Mouse (Mus musculus) intestine, postnatal 0 days (tissue): ENCODE results near the gene Tufm. TPM values are rescaled to one million over a fixed set of nuclear protein-coding genes. Genes with fewer than 3 reads are reported as not detected.

Source experiments
- ATAC-seq: fragments of 200-750 bp; cut with Nextera tagmentation; 2 replicates; pipeline ENCODE4 v1.8.0; 2017; ENCODE audit warnings: mild to moderate bottlenecking, moderate TSS enrichment, moderate library complexity
- H3K27ac ChIP-seq: fragments of 300-500 bp; sonication (generic); 2 replicates; pipeline ENCODE4 v1.5.1; 2014; ENCODE audit warnings: mild to moderate bottlenecking, low read depth, low read length, moderate library complexity
- H3K27me3 ChIP-seq: fragments of 300-500 bp; sonication (generic); replicated peaks from 2 replicates; pipeline ENCODE4 v1.6.1; 2014; ENCODE audit warnings: low read length, mixed read lengths; ENCODE audit not compliant: control insufficient read depth, insufficient read depth
- H3K36me3 ChIP-seq: fragments of 300-500 bp; sonication (generic); 2 replicates; pipeline ENCODE4 v1.6.1; 2014; ENCODE audit warnings: mild to moderate bottlenecking, moderate library complexity; ENCODE audit not compliant: control insufficient read depth, insufficient read depth
- H3K4me1 ChIP-seq: fragments of 300-500 bp; sonication (generic); replicated peaks from 2 replicates; pipeline ENCODE4 v1.6.1; 2014; ENCODE audit warnings: antibody characterized with exemption, low read length, mixed read lengths; ENCODE audit not compliant: control insufficient read depth, insufficient read depth
- H3K4me2 ChIP-seq: fragments of 300-500 bp; sonication (generic); replicated peaks from 2 replicates; pipeline ENCODE4 v1.6.1; 2014; ENCODE audit warnings: low read depth, mild to moderate bottlenecking, moderate library complexity
- H3K4me3 ChIP-seq: fragments of 300-500 bp; sonication (generic); 2 replicates; pipeline ENCODE4 v1.5.1; 2014; ENCODE audit warnings: low read depth, low read length
- H3K9ac ChIP-seq: fragments of 300-500 bp; sonication (generic); 2 replicates; pipeline ENCODE4 v1.6.1; 2014; ENCODE audit warnings: mild to moderate bottlenecking, low read depth, low read length
- H3K9me3 ChIP-seq: fragments of 300-500 bp; sonication (generic); 2 replicates; pipeline ENCODE4 v1.6.1; 2016; ENCODE audit warnings: mixed run types; ENCODE audit not compliant: control insufficient read depth
- CTCF ChIP-seq: sonication (generic); IDR thresholded peaks from 2 replicates; pipeline ENCODE4 v1.5.1; 2016; ENCODE audit warnings: low read depth, mild to moderate bottlenecking, control low read depth, antibody characterized with exemption, moderate library complexity
- WGBS: fragments of 180-500 bp; shearing (Covaris S2); extraction: QIAGEN DNeasy Blood & Tissue Kit; methylation state at CpG from one replicate; pipeline ENCODE4 v1.1.7; 2014; 5-methylcytosine and 5-hydroxymethylcytosine counted together
- polyA plus RNA-seq: library from polyadenylated mRNA; unstranded; fragments of >200 nt; fragmentation: Nextera tagmentation; extraction: Ambion mirVana; gene quantifications from 2 replicates; pipeline ENCODE4 v1.2.1, GENCODE M21; 2015

Tufm gene
- polyA plus RNA-seq, 1 experiment from 2014 or later, result 76.5 TPM

- WGBS, result 89% methylated on average over 18 of the region's 18 CpGs
- no peak for TF ChIP-seq CTCF
- Histone ChIP-seq H3K4me1 (no peaks in the 10 kb centered on the region), H3K36me3 (peaks cover 63% of the 10 kb centered on the region), H3K9me3 (no peaks in the 10 kb centered on the region), H3K9ac (no peak overlapping the region), H3K27me3 (no peaks in the 10 kb centered on the region), H3K4me3 (no peak overlapping the region), H3K27ac (no peak overlapping the region), H3K4me2 (no peak overlapping the region)
- ATAC-seq, result no peak
Measured at GRCm38 (mm10) chr7:126467834-126468627, 19.1 kb upstream of the Tufm start.

DNA sequence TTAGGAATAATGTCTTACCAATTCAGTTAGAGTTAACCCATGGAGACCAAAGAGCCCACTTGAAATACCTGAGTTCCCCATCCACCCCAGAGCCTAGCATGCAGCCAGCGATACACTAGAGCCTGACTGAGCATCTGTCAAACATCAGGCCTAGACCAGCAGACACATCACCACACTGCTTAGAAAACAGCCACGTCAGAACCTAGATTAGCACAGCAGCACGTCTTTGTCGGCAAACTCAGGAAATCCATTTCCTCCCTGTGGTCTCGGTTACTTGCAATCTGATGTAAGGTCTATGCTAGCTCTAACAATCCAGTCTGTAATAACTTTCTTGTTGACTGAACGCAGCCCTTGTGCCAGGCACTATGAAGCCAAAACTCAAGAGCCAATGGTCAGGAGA lies 17.1 kb upstream of the Tufm start:
- Histone ChIP-seq H3K9ac (no peak overlapping the region), H3K27me3 (no peaks in the 10 kb centered on the region), H3K36me3 (peaks cover 63% of the 10 kb centered on the region), H3K4me2 (no peak overlapping the region), H3K4me3 (no peak overlapping the region), H3K4me1 (peaks cover 3% of the 10 kb centered on the region; the same call in 1 of the 2 replicates), H3K9me3 (no peaks in the 10 kb centered on the region), H3K27ac (no peak overlapping the region)
- no peak for TF ChIP-seq CTCF
- ATAC-seq, result no peak
- WGBS, result 77% methylated on average over 6 of the region's 6 CpGs

DNA sequence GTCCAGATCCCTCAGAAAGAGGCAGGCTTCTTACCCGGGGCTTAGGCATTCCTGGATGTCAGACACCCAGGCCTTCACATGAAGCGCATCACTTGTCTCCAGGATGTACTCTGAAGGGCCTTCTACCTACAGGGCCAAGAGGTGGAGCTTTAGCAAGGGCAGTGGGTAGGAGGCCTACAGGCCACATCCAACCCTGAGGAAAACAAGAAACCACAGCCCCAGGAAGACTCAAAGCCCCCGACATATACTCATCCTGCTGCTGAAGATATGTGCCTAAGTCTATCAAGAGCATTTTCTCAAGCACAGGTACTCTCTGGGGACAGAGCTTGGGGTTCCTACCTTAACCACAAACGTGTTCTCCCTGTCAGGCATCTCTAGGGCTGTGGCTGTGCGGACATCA lies 15.8 kb upstream of the Tufm start:
- Histone ChIP-seq H3K9me3 (no peaks in the 10 kb centered on the region), H3K4me1 (peaks cover 3% of the 10 kb centered on the region; the same call in 1 of the 2 replicates), H3K36me3 (peaks cover 63% of the 10 kb centered on the region), H3K27me3 (no peaks in the 10 kb centered on the region), H3K27ac (no peak overlapping the region), H3K4me2 (no peak overlapping the region), H3K4me3 (no peak overlapping the region), H3K9ac (no peak overlapping the region)
- 96% methylated on average over 5 of the region's 5 CpGs for WGBS
- no peak for ATAC-seq
- no peak for TF ChIP-seq CTCF

GRCm38 (mm10) chr7:126471853-126472252 lies 15.3 kb upstream of the Tufm start:
- Histone ChIP-seq H3K27me3 (no peaks in the 10 kb centered on the region), H3K4me2 (no peak overlapping the region), H3K9me3 (no peaks in the 10 kb centered on the region), H3K9ac (no peak overlapping the region), H3K36me3 (peaks cover 59% of the 10 kb centered on the region), H3K27ac (peak overlapping the region; percentile 7; the same call in 1 of the 2 replicates), H3K4me3 (no peak overlapping the region), H3K4me1 (peaks cover 3% of the 10 kb centered on the region; the same call in 1 of the 2 replicates)
- 87% methylated on average over 4 of the region's 4 CpGs for WGBS
- no peak for ATAC-seq
- no peak for TF ChIP-seq CTCF

GRCm38 (mm10) chr7:126472306-126472705 lies 14.9 kb upstream of the Tufm start:
- H3K4me2 ChIP-seq, result no peak overlapping the region
- peaks cover 54% of the 10 kb centered on the region for H3K36me3 ChIP-seq
- H3K27me3 ChIP-seq, result no peaks in the 10 kb centered on the region
- no peak overlapping the region for H3K27ac ChIP-seq
- H3K4me1 ChIP-seq, result peaks cover 3% of the 10 kb centered on the region; the same call in 1 of the 2 replicates
- WGBS, result 80% methylated on average over 13 of the region's 13 CpGs
- no peaks in the 10 kb centered on the region for H3K9me3 ChIP-seq
- H3K4me3 ChIP-seq, result no peak overlapping the region
- no peak for ATAC-seq
- H3K9ac ChIP-seq, result no peak overlapping the region
- no peak for TF ChIP-seq CTCF

DNA sequence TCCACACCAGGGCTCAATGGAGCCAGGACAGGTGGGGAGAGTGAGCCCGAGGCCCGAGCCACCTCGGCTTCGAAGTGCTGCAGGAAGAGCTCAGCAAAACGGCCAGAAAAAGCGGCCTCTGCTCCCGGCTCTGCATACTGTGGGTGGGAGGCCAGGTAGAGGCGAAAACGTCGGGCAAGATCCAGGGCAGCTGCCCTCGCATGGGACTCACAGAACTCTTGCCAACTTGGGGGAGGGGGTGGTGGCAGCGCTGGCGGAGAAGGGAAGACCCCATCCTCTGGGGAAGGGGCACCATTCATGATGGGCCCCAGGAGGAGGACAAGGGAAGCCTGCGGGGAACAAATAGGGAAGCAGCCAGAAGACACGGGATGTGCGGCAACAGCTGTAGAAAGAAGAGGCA lies 14.4 kb upstream of the Tufm start:
- no peak for ATAC-seq
- H3K4me2 ChIP-seq, result no peak overlapping the region
- H3K27me3 ChIP-seq, result no peaks in the 10 kb centered on the region
- 95% methylated on average over 16 of the region's 16 CpGs for WGBS
- no peak for TF ChIP-seq CTCF
- H3K4me3 ChIP-seq, result no peak overlapping the region
- H3K4me1 ChIP-seq, result peaks cover 3% of the 10 kb centered on the region; the same call in 1 of the 2 replicates
- H3K9me3 ChIP-seq, result no peaks in the 10 kb centered on the region
- peaks cover 50% of the 10 kb centered on the region for H3K36me3 ChIP-seq
- H3K9ac ChIP-seq, result no peak overlapping the region
- no peak overlapping the region for H3K27ac ChIP-seq
